Mouse (Mus musculus) cerebellum, adult 9-10 months (tissue): Measurements from ENCODE around the gene Kif1b.

Experiments
- DNase-seq: peaks from one replicate; pipeline ENCODE4 v3.0.0; 2022

Kif1b gene

DNA sequence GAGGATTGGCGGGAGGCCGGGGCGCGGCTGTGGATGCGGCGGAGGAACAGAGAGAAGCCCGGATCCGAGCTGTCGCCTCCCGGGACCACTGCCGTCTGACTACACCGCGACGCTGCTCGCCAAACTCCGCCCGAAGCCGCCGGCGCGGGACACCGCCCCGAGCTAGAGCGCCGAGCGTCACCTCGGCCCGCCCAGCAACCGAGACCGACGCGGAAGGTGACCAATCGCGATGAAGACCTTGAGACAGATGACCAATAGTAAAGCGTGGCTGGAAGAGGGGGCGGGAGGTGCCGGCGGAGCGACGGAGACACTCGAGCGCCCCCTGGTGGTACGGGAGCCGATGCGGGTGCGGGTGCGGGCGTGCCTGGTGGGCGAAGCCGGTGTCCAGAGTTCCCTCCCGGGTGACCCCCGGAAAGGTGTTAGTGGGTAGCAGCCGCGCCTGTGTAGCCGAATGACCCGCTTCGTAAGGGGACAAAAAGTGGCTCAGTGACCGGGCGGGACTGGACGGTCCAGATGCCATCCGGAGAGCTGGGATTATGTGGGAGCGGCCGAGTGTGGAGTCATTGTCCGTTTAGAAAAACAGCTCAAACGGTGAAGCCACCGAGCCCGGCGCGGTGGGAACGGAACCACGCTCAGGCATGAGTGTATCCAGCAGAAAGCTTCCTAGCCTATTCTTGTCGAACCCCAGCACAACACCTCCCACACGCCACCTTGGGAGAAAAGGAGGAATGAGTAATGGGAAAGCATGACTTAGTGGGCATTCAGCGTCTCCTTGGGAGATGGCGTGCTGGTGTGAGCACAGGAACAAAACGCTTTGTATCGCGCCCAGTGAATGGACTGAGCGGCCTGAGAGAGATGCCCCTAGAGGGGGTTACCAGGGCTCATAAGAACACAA is at the start of gene Kif1b:
TSS of gene Kif1b (minus strand) at position 98 of the 895 bp plus-strand sequence.
- peak; percentile 99 for DNase-seq

DNA sequence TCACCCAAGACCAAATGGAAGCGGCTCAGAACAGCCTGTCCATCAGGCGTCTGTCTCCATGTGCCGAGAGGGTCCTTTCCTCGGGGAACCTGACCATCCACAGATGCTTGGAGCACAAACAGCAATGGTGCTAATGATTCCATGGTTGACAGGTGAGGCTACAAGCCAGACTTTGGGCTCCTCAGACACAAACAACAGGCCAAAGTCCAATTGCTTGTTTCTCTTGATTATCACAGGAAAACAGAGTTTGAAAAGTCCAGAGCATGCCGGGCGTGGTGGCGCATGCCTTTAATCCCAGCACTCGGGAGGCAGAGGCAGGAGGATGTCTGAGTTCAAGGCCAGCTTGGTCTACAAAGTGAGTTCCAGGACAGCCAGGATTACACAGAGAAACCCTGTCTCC is 47.2 kb upstream of the Kif1b start:
- DNase-seq: no peak

DNA sequence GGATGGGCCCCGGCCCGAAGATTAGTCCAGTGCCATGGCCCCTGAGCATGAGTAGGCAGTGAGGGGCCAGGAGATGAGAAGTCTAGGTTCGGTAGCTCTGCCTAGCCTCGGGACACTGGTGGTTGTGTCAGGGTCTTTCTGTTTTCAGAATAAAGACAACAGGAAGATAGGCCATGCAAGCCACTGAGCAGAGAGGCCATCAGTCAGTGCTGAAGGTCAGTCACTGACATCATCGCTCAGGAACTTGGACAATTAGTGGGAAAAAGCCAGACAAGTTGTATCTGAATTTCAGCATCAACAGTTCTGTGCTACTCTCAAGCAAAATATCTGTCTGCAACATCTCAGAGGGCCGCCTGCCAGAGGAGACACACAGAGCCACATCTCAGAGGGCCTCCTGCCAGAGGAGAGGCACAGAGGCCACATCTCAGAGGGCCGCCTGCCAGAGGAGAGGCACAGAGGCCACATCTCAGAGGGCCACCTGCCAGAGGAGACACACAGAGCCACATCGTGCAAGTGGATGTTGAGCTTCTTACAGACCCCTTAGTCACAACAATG is 44.2 kb upstream of the Kif1b start:
- DNase-seq: no peak

DNA sequence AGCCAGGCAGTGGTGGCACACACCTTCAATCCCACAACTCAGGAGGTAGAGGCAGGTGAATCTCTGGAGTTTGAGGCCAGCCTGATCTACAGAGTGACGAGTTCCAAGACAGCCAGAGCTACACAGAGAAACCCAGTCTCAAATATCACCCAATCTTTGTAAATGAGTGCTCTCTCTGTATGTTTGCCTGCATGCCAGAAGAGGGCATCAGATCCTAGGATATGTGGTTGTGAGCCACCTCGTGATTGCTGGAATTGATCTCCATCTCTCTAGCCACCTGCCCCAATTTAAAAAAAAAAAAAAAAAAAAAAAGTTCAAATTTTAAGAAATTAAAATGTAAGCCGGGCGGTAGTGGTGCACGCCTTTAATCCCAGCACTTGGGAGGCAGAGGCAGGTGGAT is 41.5 kb upstream of the Kif1b start:
- DNase-seq: no peak

DNA sequence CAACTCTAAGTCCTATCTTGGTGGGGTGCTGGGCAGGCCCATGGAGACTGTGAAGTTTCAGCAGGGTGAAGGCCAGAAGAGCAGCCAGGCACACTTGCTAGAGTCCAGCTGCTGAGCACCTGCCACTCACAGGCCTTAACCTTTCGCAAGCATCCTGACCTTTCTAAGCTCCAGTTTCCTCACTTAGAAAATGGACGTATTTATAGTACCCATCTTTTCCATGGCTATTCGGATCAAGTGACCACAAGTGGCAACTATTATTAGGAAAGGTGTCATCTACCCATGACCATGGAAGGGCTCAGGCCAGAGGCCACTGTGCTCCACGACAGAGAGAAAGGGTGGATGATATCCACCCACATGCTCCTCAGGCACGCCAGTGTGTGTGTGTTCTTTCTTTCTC is 38.4 kb upstream of the Kif1b start:
- DNase-seq: no peak

DNA sequence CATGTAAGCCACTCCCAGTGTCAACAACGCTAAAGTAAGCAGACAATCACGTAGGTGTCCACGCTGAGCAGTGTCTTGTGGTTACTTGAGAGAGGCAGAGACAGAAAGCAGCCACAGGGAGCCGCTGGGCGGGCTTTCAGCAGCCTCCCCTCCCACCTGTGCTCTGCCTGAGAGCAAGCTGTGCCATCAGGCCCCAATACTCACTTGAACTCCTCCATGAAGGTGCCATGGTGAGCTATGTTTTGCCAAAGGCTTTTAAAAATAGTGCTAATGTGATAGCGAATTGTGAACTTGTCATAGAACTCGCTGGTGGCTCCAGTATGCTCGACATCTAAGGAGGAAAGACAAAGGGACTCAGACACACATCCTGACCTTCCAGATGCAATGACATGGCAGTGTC is 36.8 kb upstream of the Kif1b start:
- DNase-seq: no peak

DNA sequence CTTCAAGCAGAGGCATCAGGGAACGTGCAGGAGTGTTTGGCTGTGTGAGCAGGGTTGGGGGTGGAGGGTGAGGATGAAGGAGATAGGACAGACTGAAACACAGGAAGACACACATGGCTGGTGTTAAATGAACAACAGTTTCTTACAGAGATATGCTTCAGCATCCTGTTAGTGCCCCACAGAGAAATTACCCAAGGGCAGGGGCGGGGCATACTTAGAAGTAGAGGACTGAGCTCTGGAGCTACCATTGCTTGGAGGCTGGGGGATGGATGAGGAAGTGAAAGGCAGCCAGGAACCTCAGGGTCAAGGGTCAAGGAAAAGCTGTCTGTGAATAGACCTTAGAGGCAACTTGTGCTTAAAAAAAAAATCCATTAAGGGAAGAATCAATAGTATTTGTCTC is 33.2 kb upstream of the Kif1b start:
- DNase-seq: no peak

DNA sequence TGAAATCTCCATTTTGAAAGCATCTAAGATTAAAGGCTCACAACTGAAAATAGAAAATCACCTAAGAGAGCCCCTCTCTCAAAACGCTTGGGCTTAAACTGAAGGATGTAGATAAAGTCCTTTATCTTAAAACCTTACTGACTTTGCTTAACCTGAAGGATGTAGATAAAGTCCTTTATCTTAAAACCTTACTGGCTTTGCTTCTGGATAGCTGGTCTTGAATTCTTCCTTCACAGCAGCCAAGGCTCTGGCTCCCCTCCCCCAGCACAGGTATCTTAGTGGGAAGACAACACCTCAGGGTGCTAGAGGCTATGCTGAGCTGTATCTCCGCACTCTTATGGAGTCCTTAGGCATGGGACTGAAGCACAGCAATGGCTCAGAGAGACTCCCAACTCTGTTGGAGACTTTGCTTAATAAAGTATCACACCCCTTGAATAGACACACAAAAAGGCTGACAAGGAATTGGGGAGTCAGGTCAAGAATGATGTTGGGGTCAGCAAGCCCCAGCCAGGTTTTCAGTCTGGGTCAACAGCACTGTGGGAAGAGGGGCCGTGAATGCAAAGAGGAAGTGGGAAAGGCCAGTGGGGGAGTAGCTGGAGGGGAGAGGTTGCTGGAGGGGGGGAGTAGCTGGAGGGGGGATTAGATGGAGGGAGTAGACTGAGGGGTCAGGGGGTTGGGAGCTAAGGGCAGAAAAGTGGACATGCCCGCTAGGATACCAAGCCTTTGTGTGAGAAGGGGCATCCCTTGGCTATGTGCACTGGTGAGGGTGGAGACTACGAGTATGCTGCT is 32.1 kb upstream of the Kif1b start:
- DNase-seq: no peak

DNA sequence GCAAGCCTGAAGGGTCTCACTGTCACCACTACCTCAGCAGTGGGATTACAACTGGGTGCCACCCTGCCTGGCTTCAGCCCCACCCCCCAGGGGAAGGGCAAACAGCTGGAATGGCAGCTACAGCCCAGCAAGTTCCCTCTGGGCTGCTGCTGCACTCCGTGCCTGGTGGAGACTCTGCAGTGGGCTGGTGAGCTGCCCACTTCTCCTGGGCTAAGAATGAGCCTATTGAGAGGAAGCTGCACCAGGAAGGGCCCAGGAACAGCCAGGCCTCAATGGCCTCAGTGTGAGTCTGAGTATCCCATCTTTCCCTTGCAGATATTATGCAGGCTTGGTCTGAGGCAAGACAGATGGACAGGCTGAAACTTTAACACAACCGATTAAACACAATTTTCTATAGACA is 30.6 kb upstream of the Kif1b start:
- DNase-seq: no peak

DNA sequence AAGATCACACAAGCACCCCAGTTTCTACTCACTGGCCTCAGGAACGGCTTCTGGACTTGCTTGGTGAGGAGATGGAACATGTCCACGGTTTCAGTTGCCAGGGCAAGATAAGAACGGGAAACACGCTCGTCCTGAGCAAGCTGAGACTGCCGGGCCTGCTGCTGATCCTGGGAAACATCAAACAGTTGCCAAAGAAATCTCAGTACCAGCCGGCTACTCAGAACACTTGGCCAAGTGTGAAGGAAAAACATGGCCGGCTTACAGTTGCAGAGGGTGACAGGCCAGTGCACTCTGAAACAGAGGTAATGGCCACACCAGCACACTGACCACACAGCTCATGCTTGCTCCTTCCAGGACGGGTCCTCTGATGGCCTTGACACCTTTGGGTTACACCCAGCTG is 29.9 kb upstream of the Kif1b start:
- DNase-seq: peak; percentile 65

DNA sequence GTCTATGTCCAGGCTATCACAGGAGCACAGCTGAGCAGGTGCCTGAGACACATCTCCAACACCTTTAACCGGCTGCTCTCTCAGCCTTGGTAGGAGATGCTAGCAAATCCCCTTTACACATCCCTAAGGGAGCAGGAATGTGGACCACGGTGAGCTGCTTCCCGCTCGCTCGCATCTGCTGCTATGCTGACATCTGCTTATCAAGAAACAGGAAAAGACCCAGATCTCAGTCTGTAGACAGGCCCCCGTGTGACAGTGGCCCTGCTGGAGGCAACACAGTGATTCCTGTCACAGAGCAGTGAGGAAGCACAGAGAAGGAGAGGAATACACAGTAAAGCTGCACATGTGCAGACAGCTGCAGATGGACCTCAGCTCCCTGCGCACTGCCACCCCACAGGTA is 28.8 kb upstream of the Kif1b start:
- DNase-seq: no peak

DNA sequence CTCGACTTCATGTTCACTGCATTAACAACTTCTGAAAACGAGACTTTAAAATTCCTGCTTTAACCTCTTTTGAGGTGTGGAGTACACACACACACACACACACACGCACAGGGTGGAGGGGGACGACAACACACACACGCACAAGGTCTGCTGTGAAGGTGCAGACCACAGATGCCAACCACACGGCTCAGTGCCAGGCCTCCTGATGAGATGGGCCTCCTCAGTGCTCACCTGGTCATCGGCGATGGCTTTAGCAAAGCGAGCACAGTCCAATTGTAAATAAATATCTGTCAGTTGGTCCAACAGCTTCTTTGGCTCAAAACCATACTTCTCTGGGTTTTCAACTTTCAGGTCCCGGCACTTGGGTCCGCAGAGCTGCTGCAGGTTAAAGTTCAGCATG is 27.4 kb upstream of the Kif1b start:
- peak; percentile 80 for DNase-seq

DNA sequence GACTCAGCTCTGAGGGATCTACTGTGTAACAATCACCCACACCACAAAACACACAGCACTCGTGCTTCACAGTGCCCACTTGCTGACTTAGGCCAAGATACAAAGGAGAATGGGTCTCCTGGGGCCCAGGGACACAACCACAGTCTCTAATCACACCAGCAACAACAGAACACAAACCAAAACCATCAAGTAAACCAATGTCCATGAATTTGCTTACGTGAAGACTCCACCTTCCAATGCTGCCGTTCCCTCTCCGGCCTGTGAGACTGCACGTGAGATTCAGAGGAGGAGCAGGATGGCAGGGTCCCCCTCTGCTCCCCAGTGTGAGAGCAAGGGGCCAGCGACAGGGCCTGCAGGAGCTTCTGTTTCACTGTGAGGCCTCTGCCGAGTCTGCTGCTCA is 25.2 kb upstream of the Kif1b start:
- DNase-seq: no peak

DNA sequence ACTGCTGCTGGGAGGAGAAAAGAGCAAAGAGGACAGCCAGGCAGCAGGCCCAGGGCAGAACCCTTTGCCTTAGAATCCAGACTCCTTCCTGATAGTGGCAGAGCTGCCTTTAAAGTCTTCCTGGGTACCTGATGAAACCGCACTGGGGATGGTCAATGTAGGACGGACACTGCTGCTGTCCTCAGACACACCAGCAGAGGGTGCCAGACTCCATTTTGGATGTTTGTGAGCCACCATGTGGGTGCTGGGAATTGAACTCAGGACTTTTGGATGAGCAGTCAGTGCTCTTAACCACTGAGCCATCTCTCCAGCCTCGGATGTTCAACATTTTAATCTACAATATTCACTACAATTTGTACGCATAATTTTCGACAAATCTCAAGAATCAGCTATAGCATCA is 23.0 kb upstream of the Kif1b start:
- no peak for DNase-seq

DNA sequence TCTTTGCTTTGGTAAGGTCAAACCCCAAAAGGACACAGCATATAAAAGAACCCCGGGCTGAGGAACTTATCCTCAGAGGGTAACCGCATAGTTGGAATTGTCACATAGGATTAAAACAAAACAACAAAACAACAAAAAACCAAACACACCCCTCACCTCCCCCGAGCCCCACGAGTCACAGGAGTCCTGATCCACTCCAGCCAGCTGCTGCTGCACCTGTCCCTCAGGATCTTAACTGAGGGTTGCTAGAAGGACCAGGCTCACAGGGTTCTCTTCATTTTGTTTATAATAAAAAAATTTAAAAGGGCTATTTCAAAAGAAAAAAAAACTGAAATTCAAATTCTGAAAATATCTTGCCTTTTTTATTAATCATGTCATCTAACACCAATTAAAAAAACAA is 21.2 kb upstream of the Kif1b start:
- no peak for DNase-seq

DNA sequence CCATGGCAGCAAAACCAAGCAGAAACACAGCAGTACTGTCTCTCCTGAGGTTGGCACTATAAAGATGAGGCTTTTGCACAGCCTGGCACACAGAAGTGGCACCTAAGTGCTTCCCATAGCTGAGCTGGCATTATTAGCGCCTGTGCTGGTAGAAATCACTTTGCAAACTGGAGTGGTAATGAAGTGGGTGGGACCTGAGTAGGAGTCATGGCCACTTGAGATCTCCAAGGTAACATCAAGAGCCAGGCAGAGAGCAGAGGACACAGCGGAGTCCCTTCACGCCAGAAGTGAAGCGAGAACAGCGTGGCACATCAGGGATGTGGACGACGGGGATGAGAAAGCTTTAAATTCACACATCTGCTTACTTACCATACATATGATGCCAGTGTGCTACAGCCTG is 19.8 kb upstream of the Kif1b start:
- no peak for DNase-seq

DNA sequence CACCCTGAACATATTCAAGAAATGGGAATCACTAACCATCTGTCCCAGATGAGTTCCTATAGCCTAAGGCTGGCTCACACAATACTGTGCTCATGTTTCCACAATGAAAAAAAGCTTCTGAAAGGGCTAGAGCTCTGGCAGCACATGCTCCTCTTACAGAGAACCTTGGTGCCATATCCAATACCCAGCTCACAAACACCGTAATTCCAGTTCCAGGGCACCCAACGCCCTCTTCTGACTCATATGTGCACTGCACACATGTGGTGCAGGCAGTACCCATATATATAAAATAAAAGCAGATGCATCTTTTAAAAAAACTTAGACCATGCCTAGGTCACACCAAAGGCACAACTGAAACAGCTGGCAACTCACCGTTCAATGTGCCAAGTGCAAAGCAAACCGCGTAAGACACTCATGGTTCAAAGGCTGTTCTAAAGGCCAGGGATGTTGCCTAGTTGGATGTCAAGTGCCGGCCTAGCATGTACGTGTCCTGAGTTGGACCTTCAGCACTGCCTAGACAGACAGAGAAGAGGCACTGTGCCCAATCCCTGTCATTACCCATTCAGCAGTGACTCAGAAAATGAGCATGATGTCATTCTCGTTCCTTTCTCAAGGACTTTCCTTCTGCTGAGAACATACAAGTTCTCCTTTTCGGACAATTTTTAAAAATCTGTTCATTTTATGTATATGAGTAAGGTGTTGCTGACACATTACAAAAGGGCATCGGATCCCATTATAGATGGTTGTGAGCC is 18.1 kb upstream of the Kif1b start:
- DNase-seq: no peak

DNA sequence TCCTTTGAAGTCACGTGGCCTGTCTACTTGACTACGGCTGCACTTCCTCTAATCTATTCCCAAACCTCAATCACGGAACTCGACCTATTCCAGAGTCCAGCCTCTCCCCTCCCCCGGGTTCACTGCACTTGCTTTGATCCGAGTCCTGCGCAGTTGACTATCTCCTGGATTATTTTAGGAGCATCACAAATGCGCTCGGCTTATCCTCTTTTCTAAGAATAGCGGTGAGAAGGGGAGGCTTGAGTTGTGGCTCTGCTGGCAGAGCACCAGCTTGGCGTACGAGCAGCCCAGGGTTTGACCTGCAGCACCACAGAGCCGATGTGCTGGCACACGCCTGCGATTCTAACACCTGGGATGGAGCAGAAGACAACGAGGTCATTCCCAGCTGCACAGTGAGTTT is 16.2 kb upstream of the Kif1b start:
- DNase-seq: no peak

DNA sequence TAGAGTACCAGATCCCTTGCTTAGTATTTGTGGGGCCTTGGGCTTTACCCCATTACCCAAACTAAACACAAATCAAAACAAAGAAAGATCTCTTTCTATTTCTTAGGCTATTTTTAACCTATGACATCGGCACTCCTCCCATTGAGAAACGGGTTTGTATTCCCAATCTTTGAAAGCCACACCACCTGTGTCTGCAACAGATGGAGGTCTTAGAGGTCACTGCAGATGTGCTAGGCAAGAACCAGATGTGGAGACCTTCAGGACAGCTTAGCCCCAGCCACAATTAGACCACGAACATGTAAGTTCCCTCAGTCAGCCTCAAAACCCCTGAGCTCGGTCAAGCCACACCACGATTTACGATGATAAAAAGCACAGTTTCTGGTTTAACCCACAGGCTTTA is 15.2 kb upstream of the Kif1b start:
- DNase-seq: no peak

DNA sequence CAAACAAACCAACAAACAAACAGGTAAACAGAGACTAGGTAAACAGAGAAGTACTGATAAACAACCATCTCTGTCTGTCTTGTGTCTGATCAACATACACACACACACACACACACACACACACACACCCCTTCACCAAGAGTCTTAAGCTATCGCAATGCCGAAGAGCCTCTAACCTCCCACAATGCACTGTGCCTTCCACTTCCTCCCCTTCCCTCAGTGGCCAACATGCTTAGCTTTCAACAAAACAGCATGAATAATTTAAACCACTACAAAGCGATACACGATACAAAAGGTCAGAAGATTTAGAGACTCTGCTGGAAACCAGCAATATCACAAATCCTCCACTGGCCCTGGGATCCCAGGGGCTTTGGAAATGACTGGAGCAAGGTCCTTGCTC is 14.8 kb upstream of the Kif1b start:
- no peak for DNase-seq

DNA sequence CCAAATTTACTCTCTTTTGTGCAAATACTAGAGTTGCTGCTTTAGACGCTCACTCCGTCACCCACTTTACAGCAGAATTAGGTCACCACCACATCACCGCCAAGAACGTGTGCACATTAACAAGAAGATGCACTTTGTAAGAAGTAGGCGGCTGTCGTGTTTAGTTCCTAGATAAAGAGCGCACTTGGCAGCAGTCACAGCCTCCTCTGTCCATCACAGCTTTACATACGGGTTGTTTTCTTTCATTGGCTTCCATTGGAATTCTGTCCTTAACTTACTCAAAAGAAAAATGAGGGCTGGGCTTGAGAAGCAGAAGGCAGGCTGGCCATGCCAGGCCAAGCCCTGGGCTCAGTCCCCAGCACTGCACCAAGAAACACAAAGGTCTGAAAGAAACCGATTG is 11.6 kb upstream of the Kif1b start:
- DNase-seq: no peak

DNA sequence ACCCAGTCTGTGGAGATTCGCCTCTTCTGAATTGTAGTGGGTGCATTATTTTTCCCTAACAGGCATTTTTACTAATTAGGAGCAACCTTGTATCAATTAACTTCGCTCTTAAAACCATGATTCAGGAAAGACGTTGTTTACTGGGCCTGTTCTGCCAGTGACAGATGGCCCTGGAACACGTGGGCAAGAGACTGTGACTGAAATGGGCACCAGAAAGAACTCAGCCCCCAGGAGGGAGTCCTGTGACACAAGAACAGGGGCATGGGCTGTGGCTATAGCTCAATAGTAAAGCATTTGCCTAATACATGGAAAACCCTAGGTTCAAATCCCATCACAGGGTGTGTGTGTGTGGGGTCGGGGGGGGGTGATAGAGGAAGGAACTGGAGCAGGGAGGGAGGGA is 9.9 kb upstream of the Kif1b start:
- DNase-seq: peak; percentile 94

DNA sequence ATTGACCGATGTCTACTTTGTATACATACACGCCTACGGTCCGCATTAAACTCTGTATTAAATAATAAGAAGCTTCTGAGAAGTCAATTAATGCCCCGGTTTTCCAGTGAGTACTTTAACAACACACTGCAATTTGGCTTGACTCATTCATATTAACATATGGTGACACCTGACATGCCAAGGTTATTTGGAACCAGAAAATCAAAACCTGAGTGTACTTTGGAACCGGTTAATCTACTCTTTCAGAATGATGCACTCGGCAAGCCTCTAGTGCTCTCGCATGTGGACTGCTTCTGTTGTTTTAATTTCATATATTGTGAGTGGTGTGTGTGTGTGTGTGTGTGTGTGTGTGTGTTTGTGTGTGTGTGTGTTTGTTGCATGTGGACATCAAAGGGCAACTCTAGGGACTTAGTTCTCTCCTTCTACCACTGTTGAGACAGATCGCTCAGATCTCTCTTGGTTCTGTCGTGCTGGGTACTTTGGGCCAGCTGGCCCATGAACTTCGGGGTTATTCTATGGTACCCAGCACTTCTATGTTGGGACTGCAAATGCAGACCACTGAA is 6.9 kb upstream of the Kif1b start:
- DNase-seq: peak; percentile 83
